Mouse (Mus musculus) hindbrain, embryonic 16.5 days (tissue): ENCODE results near the gene Cd1d1. TPM values are rescaled to one million over a fixed set of nuclear protein-coding genes. Genes with fewer than 3 reads are reported as not detected.

Experiments
- ATAC-seq: fragments of 200-750 bp; cut with Nextera tagmentation; 2 replicates; pipeline ENCODE4 v1.8.0; 2017; ENCODE audit warnings: moderate TSS enrichment, moderate library complexity
- H3K27ac ChIP-seq: fragments of 300-500 bp; sonication (generic); 2 replicates; pipeline ENCODE4 v1.5.1; 2014; ENCODE audit warnings: low read depth, mild to moderate bottlenecking, control low read depth, low read length, moderate library complexity
- H3K27me3 ChIP-seq: fragments of 300-500 bp; sonication (generic); replicated peaks from 2 replicates; pipeline ENCODE4 v1.6.1; 2014; ENCODE audit warnings: low read length; ENCODE audit not compliant: control insufficient read depth, insufficient read depth
- H3K36me3 ChIP-seq: fragments of 300-500 bp; sonication (generic); 2 replicates; pipeline ENCODE4 v1.6.1; 2014; ENCODE audit warnings: mild to moderate bottlenecking, low read length, moderate library complexity, mixed read lengths; ENCODE audit not compliant: control insufficient read depth, insufficient read depth
- H3K4me1 ChIP-seq: fragments of 300-500 bp; sonication (generic); 2 replicates; pipeline ENCODE4 v1.6.1; 2014; ENCODE audit warnings: low read depth, low read length; ENCODE audit not compliant: control insufficient read depth, insufficient read depth
- H3K4me2 ChIP-seq: fragments of 300-500 bp; sonication (generic); 2 replicates; pipeline ENCODE4 v1.6.1; 2014; ENCODE audit warnings: mild to moderate bottlenecking, low read length, control low read depth, moderate library complexity
- H3K4me3 ChIP-seq: fragments of 300-500 bp; sonication (generic); 2 replicates; pipeline ENCODE4 v1.5.1; 2014; ENCODE audit warnings: mild to moderate bottlenecking, low read length, control low read depth, moderate library complexity
- H3K9ac ChIP-seq: fragments of 300-500 bp; sonication (generic); 2 replicates; pipeline ENCODE4 v1.6.1; 2014; ENCODE audit warnings: low read depth, mild to moderate bottlenecking, control low read depth, low read length, moderate library complexity
- H3K9me3 ChIP-seq: fragments of 300-500 bp; sonication (generic); 2 replicates; pipeline ENCODE4 v1.6.1; 2014; ENCODE audit warnings: mild to moderate bottlenecking, low read length, moderate library complexity; ENCODE audit not compliant: control insufficient read depth
- WGBS: fragments of 180-500 bp; shearing (Covaris S2); extraction: QIAGEN DNeasy Blood & Tissue Kit; methylation state at CpG from one replicate; pipeline ENCODE4 v1.1.7; 2014; 5-methylcytosine and 5-hydroxymethylcytosine counted together
- polyA plus RNA-seq: library from polyadenylated mRNA; unstranded; fragments of >200 nt; fragmentation: Nextera tagmentation; extraction: Ambion mirVana; gene quantifications from 2 replicates; pipeline ENCODE4 v1.2.1, GENCODE M21; 2015

Cd1d1 gene
- polyA plus RNA-seq, 1 experiment from 2014 or later: 47.3 TPM

DNA sequence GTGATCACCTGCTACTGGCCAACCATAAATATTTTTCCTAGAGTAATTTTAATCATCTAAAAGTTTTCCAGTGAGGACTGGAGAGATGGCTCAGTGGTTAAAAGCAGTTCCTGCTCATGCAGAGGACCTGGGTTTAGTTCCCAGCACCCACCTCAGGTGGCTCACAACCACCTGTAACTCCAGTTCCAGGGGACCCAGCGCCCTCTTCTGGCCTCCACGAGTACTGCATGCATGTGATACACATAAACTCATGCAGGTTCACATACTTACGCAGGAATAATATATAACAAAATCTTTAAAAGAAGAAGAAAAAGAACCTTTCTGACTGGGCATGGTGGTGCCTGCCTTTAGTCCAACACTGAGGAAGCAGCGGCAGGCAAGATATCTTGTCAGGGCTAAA, 45.4 kb downstream of the Cd1d1 start:
- no peak overlapping the region for H3K4me3 ChIP-seq
- no peaks in the 10 kb centered on the region for H3K27me3 ChIP-seq
- no peaks in the 10 kb centered on the region for H3K36me3 ChIP-seq
- WGBS: 86% methylated on average over 4 of the region's 4 CpGs
- no peak for ATAC-seq
- no peaks in the 10 kb centered on the region for H3K4me1 ChIP-seq
- peaks cover 2% of the 10 kb centered on the region; the same call in 1 of the 2 replicates for H3K9me3 ChIP-seq
- H3K27ac ChIP-seq: no peak overlapping the region
- no peak overlapping the region for H3K4me2 ChIP-seq
- no peak overlapping the region for H3K9ac ChIP-seq

DNA sequence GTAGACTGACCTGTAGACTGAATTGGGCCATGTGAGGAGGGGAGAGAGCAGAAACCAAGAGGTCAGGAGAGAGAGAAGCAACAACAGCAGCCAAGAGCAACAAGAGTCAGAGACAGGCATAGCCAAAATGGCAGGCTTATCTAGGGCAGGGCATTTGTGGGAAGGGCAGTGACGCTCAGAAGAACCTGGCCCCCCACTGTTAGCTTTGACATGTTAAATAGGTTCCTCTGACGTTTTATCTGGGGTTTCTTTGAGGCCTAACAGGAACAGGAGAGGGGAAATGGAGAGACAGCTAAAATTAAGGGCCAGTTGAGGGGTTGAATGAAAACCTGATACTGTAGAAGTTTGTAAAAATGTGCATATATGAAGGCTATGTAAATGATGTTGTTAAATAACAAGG, 48.6 kb downstream of the Cd1d1 start:
- Histone ChIP-seq H3K4me2 (no peak overlapping the region), H3K9me3 (peaks cover 2% of the 10 kb centered on the region; the same call in 1 of the 2 replicates), H3K4me3 (no peak overlapping the region), H3K27ac (no peak overlapping the region), H3K4me1 (no peaks in the 10 kb centered on the region), H3K27me3 (no peaks in the 10 kb centered on the region), H3K9ac (no peak overlapping the region), H3K36me3 (no peaks in the 10 kb centered on the region)
- no peak for ATAC-seq
- 24% methylated on average over 2 of the region's 2 CpGs for WGBS

Other genes with a start within 250 kb of the Cd1d1 start
- gene Dclk2, start 78.6 kb downstream of the Cd1d1 start, polyA plus RNA-seq: 74.9 and 84.2 TPM in 2 replicates
- gene Kirrel, start 175.3 kb upstream of the Cd1d1 start, polyA plus RNA-seq: 4.4 TPM in 2 replicates